Mouse (Mus musculus): ENCODE measurements around the gene Idh3g.

Gene Idh3g

GRCm38 (mm10) chrX:73748977-73749376, 37.7 kb downstream of the Idh3g start:
- WGBS, result 95% methylated on average over 1 of the region's 1 CpGs

- 85% methylated on average over 1 of the region's 1 CpGs for WGBS
These were observed 41.8 kb downstream of the Idh3g start for GRCm38 (mm10) chrX:73744774-73745481.

GRCm38 (mm10) chrX:73739841-73740240, 46.9 kb downstream of the Idh3g start:
- WGBS, result 96% methylated on average over 7 of the region's 7 CpGs

GRCm38 (mm10) chrX:73739151-73739550, 47.5 kb downstream of the Idh3g start:
- 63% methylated on average over 5 of the region's 5 CpGs for whole genome bisulfite sequencing

- WGBS, result 77% methylated on average over 1 of the region's 1 CpGs
These were observed 48.5 kb downstream of the Idh3g start for GRCm38 (mm10) chrX:73738155-73738554.

- 57% methylated on average over 1 of the region's 1 CpGs for WGBS
These were observed 55.8 kb downstream of the Idh3g start for GRCm38 (mm10) chrX:73730908-73731307.
